9 mouse cellular contexts compared by ENCODE assay signal in the genomic region with DNA sequence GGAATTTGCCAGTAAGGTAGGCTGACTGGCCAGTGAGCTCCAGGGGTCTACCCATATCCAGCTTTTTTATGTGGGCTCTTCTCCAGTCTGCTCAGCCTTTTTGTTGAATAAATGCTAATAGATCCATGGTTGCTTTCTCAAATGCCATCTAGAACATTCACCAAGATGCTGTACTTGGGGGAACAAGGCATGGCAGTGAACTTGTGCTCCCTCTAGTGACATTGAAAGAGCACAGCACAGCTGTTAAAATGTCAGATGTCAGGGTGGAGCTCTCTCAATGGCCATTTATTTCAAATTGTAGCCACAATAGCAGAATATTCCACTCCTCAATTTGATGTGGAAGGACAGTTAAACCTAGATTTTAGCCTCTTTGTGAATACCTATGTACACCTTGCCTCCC.
DNase-seq lines count a peak whose midpoint lies in the region; ATAC-seq and TF ChIP-seq lines count a peak whose summit lies in the region.
"Had no signal": no experiment of that assay in that cellular context is flagged by ENCODE, and none has a peak within 500 bp of the region (broad histone marks: within the 10 kb centered on the region; RNA-seq: fewer than 3 reads in every experiment).

No protein-coding gene starts in this region.

- no peak overlapping the region for H3K27ac ChIP-seq in hindbrain, postnatal 0 days
- H3K27ac ChIP-seq in hindbrain, embryonic 16.5 days (ENCODE audit: low read depth, low read length) = no peak overlapping the region
- H3K27ac ChIP-seq in cortical plate, adult 2 months (ENCODE audit: insufficient read depth, low read length) = no peak overlapping the region
- H3K27ac ChIP-seq: hindbrain, embryonic 10.5 days had no signal

- no peaks in the 10 kb centered on the region for H3K27me3 ChIP-seq in hindbrain, postnatal 0 days (ENCODE audit: insufficient read depth, low read length)
- H3K27me3 ChIP-seq in hindbrain, embryonic 16.5 days (replicated peaks; ENCODE audit: control insufficient read depth, insufficient read depth, low read length) = no peaks in the 10 kb centered on the region

- peak; percentile 47; the same call in 1 of the 2 replicates for ATAC-seq in hindbrain, postnatal 0 days
- ATAC-seq in hindbrain, embryonic 16.5 days = no peak

- no peaks in the 10 kb centered on the region for H3K4me1 ChIP-seq in hindbrain, postnatal 0 days (ENCODE audit: insufficient read depth, low read length)
- no peaks in the 10 kb centered on the region for H3K4me1 ChIP-seq in hindbrain, embryonic 16.5 days (ENCODE audit: control insufficient read depth, insufficient read depth, low read depth, low read length)
- H3K4me1 ChIP-seq in cortical plate, adult 2 months (ENCODE audit: control insufficient read depth, insufficient read depth, low read length) = no peaks in the 10 kb centered on the region

- TF ChIP-seq POLR2A in cortical plate, adult 2 months (IDR thresholded peaks at IDR 0.05; ENCODE audit: extremely low read depth, insufficient read depth, low read length) = no peak

- peak; percentile 85 for TF ChIP-seq CTCF in hindbrain, postnatal 0 days (IDR thresholded peaks at IDR 0.05; ENCODE audit: low read depth)
- TF ChIP-seq CTCF in cortical plate, adult 2 months (IDR thresholded peaks at IDR 0.05; ENCODE audit: extremely low read depth, insufficient read depth, low read length) = peak; percentile 88

- no peak overlapping the region for H3K4me3 ChIP-seq in hindbrain, postnatal 0 days (ENCODE audit: low read length)
- no peak overlapping the region for H3K4me3 ChIP-seq in hindbrain, embryonic 16.5 days (ENCODE audit: low read length)
- H3K4me3 ChIP-seq in cortical plate, adult 2 months (ENCODE audit: insufficient read depth, low read length) = no peak overlapping the region
- H3K4me3 ChIP-seq: hindbrain, embryonic 10.5 days; myocyte had no signal

- H3K4me2 ChIP-seq in hindbrain, postnatal 0 days (ENCODE audit: low read depth, low read length) = no peak overlapping the region
- no peak overlapping the region for H3K4me2 ChIP-seq in hindbrain, embryonic 16.5 days (ENCODE audit: low read length)

- peak; percentile 71 for DNase-seq in hindbrain, postnatal 0 days (ENCODE audit: low spot score)
- DNase-seq in 416B (ENCODE audit: low read depth) (peak; percentile 36), adipocyte (ENCODE audit: low spot score) (no peak)
- peak; percentile 40 for DNase-seq in Muller cell, postnatal 12 days (ENCODE audit: inconsistent ontology term)
- no peak for DNase-seq in adrenal gland, postnatal 4 days (ENCODE audit: low spot score in 2 of 2)

- no peaks in the 10 kb centered on the region for H3K36me3 ChIP-seq in hindbrain, postnatal 0 days (ENCODE audit: insufficient read depth, low read length)
- no peaks in the 10 kb centered on the region for H3K36me3 ChIP-seq in hindbrain, embryonic 16.5 days (ENCODE audit: control insufficient read depth, insufficient read depth, low read length)
- H3K36me3 ChIP-seq: hindbrain, embryonic 10.5 days had no signal

- H3K9ac ChIP-seq in hindbrain, postnatal 0 days (replicated peaks; ENCODE audit: low read length) = no peak overlapping the region
- no peak overlapping the region for H3K9ac ChIP-seq in hindbrain, embryonic 16.5 days (ENCODE audit: low read depth, low read length)

- no peaks in the 10 kb centered on the region for H3K9me3 ChIP-seq in hindbrain, postnatal 0 days (ENCODE audit: low read length)
- no peaks in the 10 kb centered on the region for H3K9me3 ChIP-seq in hindbrain, embryonic 16.5 days (ENCODE audit: control insufficient read depth, low read length)
- H3K9me3 ChIP-seq: hindbrain, embryonic 10.5 days had no signal

Comparison
In these comparisons a context has a peak if more than half of its experiments do, and no peak if none do; other contexts are left out.
1. DNase-seq: peak in hindbrain, postnatal 0 days (single experiment), 416B (single experiment) and Muller cell, postnatal 12 days (single experiment); none in adipocyte (single experiment) and adrenal gland, postnatal 4 days (0 of 2).